Mouse (Mus musculus) kidney, embryonic 14.5 days (tissue): ENCODE measurements around the gene 4930415O20Rik. TPM values are rescaled to one million over a fixed set of nuclear protein-coding genes. Genes with fewer than 3 reads are reported as not detected.

Experiments used
- ATAC-seq: fragments of 200-750 bp; cut with Nextera tagmentation; 2 replicates; pipeline ENCODE4 v1.8.0; 2017; ENCODE audit warnings: moderate number of reproducible peaks, mild to moderate bottlenecking, moderate TSS enrichment, moderate library complexity; ENCODE audit not compliant: low FRiP score, low TSS enrichment
- H3K27ac ChIP-seq: fragments of 300-500 bp; sonication (generic); 2 replicates; pipeline ENCODE4 v1.5.1; 2014; ENCODE audit warnings: low read depth, mild to moderate bottlenecking, low read length, moderate library complexity, mixed read lengths
- H3K27me3 ChIP-seq: fragments of 300-500 bp; sonication (generic); 2 replicates; pipeline ENCODE4 v1.6.1; 2014; ENCODE audit warnings: mild to moderate bottlenecking, low read length; ENCODE audit not compliant: control insufficient read depth, insufficient read depth
- H3K36me3 ChIP-seq: fragments of 300-500 bp; sonication (generic); 2 replicates; pipeline ENCODE4 v1.6.1; 2014; ENCODE audit warnings: low read length, mixed read lengths; ENCODE audit not compliant: control insufficient read depth, insufficient read depth
- H3K4me1 ChIP-seq: fragments of 300-500 bp; sonication (generic); 2 replicates; pipeline ENCODE4 v1.6.1; 2014; ENCODE audit warnings: low read length, mixed read lengths; ENCODE audit not compliant: control insufficient read depth, insufficient read depth
- H3K4me2 ChIP-seq: fragments of 300-500 bp; sonication (generic); replicated peaks from 2 replicates; pipeline ENCODE4 v1.6.1; 2014; ENCODE audit warnings: low read depth, mild to moderate bottlenecking, low read length
- H3K4me3 ChIP-seq: fragments of 300-500 bp; sonication (generic); 2 replicates; pipeline ENCODE4 v1.5.1; 2014; ENCODE audit warnings: mild to moderate bottlenecking, low read length
- H3K9ac ChIP-seq: fragments of 300-500 bp; sonication (generic); 2 replicates; pipeline ENCODE4 v1.6.1; 2014; ENCODE audit warnings: low read depth, mild to moderate bottlenecking, low read length, moderate library complexity
- H3K9me3 ChIP-seq: fragments of 300-500 bp; sonication (generic); 2 replicates; pipeline ENCODE4 v1.6.1; 2016; ENCODE audit warnings: low read length; ENCODE audit not compliant: control insufficient read depth
- WGBS: fragments of 180-500 bp; shearing (Covaris S2); extraction: QIAGEN DNeasy Blood & Tissue Kit; methylation state at CpG from one replicate; pipeline ENCODE4 v1.1.7; 2014; 5-methylcytosine and 5-hydroxymethylcytosine counted together
- polyA plus RNA-seq: library from polyadenylated mRNA; unstranded; fragments of >200 nt; fragmentation: Nextera tagmentation; extraction: Ambion mirVana; gene quantifications from 2 replicates; pipeline ENCODE4 v1.2.1, GENCODE M21; 2014

Gene 4930415O20Rik
- polyA plus RNA-seq, 1 experiment from 2014 or later: 0.57 TPM

DNA sequence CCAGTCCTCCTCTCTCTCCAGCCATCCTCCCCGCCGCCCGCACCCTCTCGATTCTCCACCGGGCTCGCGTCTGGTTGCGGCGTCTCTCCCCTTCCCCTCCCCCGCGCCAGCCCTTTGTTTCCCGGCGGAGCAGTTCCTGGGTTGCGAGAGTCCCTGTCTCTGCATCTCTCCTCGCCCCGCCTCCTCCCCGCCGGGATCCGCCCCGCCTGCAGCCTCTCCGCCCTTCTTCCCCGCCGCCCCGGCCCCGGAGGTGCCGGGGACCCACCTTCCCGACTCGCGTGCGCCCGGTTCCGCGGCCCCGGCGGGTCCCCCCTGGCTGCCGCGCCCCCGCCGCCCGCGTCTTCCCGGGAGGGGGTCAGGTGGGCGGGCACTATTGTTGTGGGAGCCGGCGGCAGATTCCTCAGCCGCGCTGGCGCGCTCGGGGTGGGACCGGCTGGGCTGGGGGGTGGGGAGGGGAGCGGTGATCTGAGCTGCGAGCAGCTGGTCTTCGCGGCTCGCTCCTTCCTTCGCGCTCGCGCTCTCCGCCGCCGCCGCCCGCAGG is 63.8 kb downstream of the 4930415O20Rik start:
- WGBS: 1% methylated on average over 36 of the region's 65 CpGs
- Histone ChIP-seq H3K36me3 (peaks cover 1% of the 10 kb centered on the region; the same call in 1 of the 2 replicates), H3K4me3 (peak overlapping the region; percentile 92), H3K9ac (peak overlapping the region; percentile 84), H3K4me2 (peak overlapping the region; percentile 95), H3K9me3 (no peaks in the 10 kb centered on the region), H3K27me3 (peaks cover 7% of the 10 kb centered on the region; the same call in 1 of the 2 replicates), H3K27ac (peak overlapping the region; percentile 76), H3K4me1 (peaks cover 42% of the 10 kb centered on the region)
- ATAC-seq: peak; percentile 60

DNA sequence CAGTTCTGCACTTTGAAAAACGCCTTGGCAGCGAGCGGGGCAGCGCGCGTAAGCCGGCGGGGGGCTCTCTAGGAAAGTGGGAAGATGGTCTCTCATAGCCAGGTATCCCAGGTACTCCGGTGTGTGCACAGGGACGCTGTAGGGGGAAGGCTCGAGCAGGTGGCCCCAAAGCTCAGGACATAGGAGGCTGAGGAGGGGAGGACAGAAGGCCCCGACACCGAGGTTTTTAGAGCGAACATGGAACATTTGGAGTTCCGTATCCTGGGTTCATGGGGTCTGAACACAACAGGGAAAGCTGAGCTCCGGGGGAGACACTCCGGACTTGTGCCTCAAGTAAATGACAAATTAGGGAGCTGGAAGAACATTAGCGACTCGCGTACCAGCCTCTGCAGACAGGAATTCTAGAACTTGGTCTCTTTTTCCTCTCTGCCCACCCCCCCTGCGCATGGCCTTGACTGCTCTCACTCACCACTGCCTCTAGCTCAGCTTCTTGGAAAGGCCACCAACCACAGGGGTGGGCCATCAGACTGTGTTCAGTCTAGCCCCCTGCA is 64.6 kb downstream of the 4930415O20Rik start:
- Histone ChIP-seq H3K4me3 (peak overlapping the region; percentile 92), H3K27ac (no peak overlapping the region; the same call in 1 of the 2 replicates), H3K9me3 (no peaks in the 10 kb centered on the region), H3K9ac (peak overlapping the region; percentile 84), H3K4me1 (peaks cover 42% of the 10 kb centered on the region), H3K4me2 (peak overlapping the region; percentile 95), H3K36me3 (peaks cover 6% of the 10 kb centered on the region; the same call in 1 of the 2 replicates), H3K27me3 (peaks cover 7% of the 10 kb centered on the region; the same call in 1 of the 2 replicates)
- ATAC-seq: no peak
- 1% methylated on average over 21 of the region's 21 CpGs for WGBS

- Histone ChIP-seq H3K4me2 (peak overlapping the region; percentile 95; the same call in 1 of the 2 replicates), H3K36me3 (peaks cover 12% of the 10 kb centered on the region), H3K27me3 (peaks cover under 1% of the 10 kb centered on the region; the same call in 1 of the 2 replicates), H3K9ac (no peak overlapping the region), H3K27ac (no peak overlapping the region), H3K9me3 (no peaks in the 10 kb centered on the region), H3K4me3 (peak overlapping the region; percentile 92; the same call in 1 of the 2 replicates), H3K4me1 (peaks cover 33% of the 10 kb centered on the region)
- no peak for ATAC-seq
- WGBS: 52% methylated on average over 5 of the region's 5 CpGs
These were observed 65.7 kb downstream of the 4930415O20Rik start for GRCm38 (mm10) chr15:98636517-98636916.

- H3K27me3 ChIP-seq: no peaks in the 10 kb centered on the region; the same call in 1 of the 2 replicates
- H3K4me1 ChIP-seq: peaks cover 27% of the 10 kb centered on the region; the same call in 1 of the 2 replicates
- H3K27ac ChIP-seq: no peak overlapping the region
- no peak overlapping the region for H3K9ac ChIP-seq
- H3K9me3 ChIP-seq: no peaks in the 10 kb centered on the region
- no peak overlapping the region for H3K4me3 ChIP-seq
- peaks cover 19% of the 10 kb centered on the region for H3K36me3 ChIP-seq
- ATAC-seq: no peak
- WGBS: 55% methylated on average over 3 of the region's 3 CpGs
- no peak overlapping the region for H3K4me2 ChIP-seq
These were observed 66.4 kb downstream of the 4930415O20Rik start for GRCm38 (mm10) chr15:98637155-98637554.

Other genes with a start within 250 kb of the 4930415O20Rik start
- not detected in 2 replicates for gene Olfr284, start 230.0 kb upstream of the 4930415O20Rik start, polyA plus RNA-seq
- gene Olfr283, start 190.1 kb upstream of the 4930415O20Rik start, polyA plus RNA-seq: not detected in 2 replicates
- not detected in 2 replicates for gene Olfr282, start 139.8 kb upstream of the 4930415O20Rik start, polyA plus RNA-seq
- not detected in 2 replicates for gene Olfr281, start 118.4 kb upstream of the 4930415O20Rik start, polyA plus RNA-seq
- gene OR5BS1P, start 101.1 kb upstream of the 4930415O20Rik start, polyA plus RNA-seq: not detected in 2 replicates
- gene Lalba, start 88.3 kb upstream of the 4930415O20Rik start, polyA plus RNA-seq: 0.28 and 0.44 TPM in 2 replicates
- not detected in 2 replicates for gene Olfr279, start 78.6 kb upstream of the 4930415O20Rik start, polyA plus RNA-seq
- 107 and 123 TPM in 2 replicates for gene Kansl2, start 36.7 kb upstream of the 4930415O20Rik start, polyA plus RNA-seq
- gene Ccnt1, start 81 bp upstream of the 4930415O20Rik start, polyA plus RNA-seq: 55.4 and 72.9 TPM in 2 replicates
- gene Adcy6, start 39.1 kb downstream of the 4930415O20Rik start, polyA plus RNA-seq: 26.2 and 31.5 TPM in 2 replicates
- gene Cacnb3, start 59.8 kb downstream of the 4930415O20Rik start, polyA plus RNA-seq: 21.5 and 26.5 TPM in 2 replicates
- gene Ddx23, start 91.9 kb downstream of the 4930415O20Rik start, polyA plus RNA-seq: 27.3 and 32.2 TPM in 2 replicates
- 0.28 and 0.31 TPM in 2 replicates for gene Rnd1, start 106.5 kb downstream of the 4930415O20Rik start, polyA plus RNA-seq
- 0.69 and 1.0 TPM in 2 replicates for gene Ccdc65, start 137.2 kb downstream of the 4930415O20Rik start, polyA plus RNA-seq
- gene Fkbp11, start 157.2 kb downstream of the 4930415O20Rik start, polyA plus RNA-seq: 28.8 and 33.4 TPM in 2 replicates
- 29.8 and 39.7 TPM in 2 replicates for gene Arf3, start 192.2 kb downstream of the 4930415O20Rik start, polyA plus RNA-seq
- not detected in 2 replicates for gene Wnt10b, start 207.1 kb downstream of the 4930415O20Rik start, polyA plus RNA-seq
- not detected in 2 replicates for gene Wnt1, start 218.9 kb downstream of the 4930415O20Rik start, polyA plus RNA-seq
- 1.4 TPM in 2 replicates for gene Ddn, start 238.5 kb downstream of the 4930415O20Rik start, polyA plus RNA-seq